Mouse (Mus musculus): ENCODE data around the gene Vmn2r106.

- TF ChIP-seq MYC (IDR thresholded peaks at IDR 0.05; ENCODE audit: low read depth, low read length), result no peak
- TF ChIP-seq CTCF (conservative IDR thresholded peaks at IDR 0.05 in 1 of 2, IDR thresholded peaks at IDR 0.05 in 1 of 2; ENCODE audit: low read depth in 2 of 2, low read length in 2 of 2), result no peak
- no peak for TF ChIP-seq USF2 (conservative IDR thresholded peaks at IDR 0.05; ENCODE audit: low read depth, low read length)
- no peak for TF ChIP-seq EP300 (IDR thresholded peaks at IDR 0.05; ENCODE audit: low read length)
- TF ChIP-seq POLR2AphosphoS2 (IDR thresholded peaks at IDR 0.05; ENCODE audit: low read depth, low read length), result no peak
- no peak for TF ChIP-seq RAD21 (IDR thresholded peaks at IDR 0.05; ENCODE audit: low read depth, low read length)
- TF ChIP-seq SIN3A (IDR thresholded peaks at IDR 0.05; ENCODE audit: low read length), result no peak
- no peak for TF ChIP-seq TCF12 (IDR thresholded peaks at IDR 0.05; ENCODE audit: low read depth, low read length)
- no peak for TF ChIP-seq MAX (IDR thresholded peaks at IDR 0.05; ENCODE audit: low read length)
- TF ChIP-seq USF1 (IDR thresholded peaks at IDR 0.05; ENCODE audit: low read depth, low read length), result no peak
- TF ChIP-seq POLR2A (IDR thresholded peaks at IDR 0.05; ENCODE audit: low read depth, low read length), result no peak
- no peak for TF ChIP-seq PAX5 (IDR thresholded peaks at IDR 0.05; ENCODE audit: low read length)
- no peak for TF ChIP-seq CHD2 (IDR thresholded peaks at IDR 0.05; ENCODE audit: low read length)
- no peak for TF ChIP-seq MAZ (IDR thresholded peaks at IDR 0.05; ENCODE audit: low read depth, low read length)
Observed at GRCm38 (mm10) chr17:20234952-20235351, 50.4 kb downstream of the Vmn2r106 start, which contains the start of gene Vmn2r105.

Measured in CH12.LX (cell line).